Mouse (Mus musculus) lung, adult 2 months (tissue): ENCODE results near the gene Gsk3b. TPM values are rescaled to one million over a fixed set of nuclear protein-coding genes. Genes with fewer than 3 reads are reported as not detected.
"Not testable (repeated sequence)": the region's sequence is repeated elsewhere in the genome, so short reads cannot be mapped to it uniquely, and the experiment has no call there.

ENCODE experiments used
- DNase-seq: peaks from one replicate; pipeline ENCODE4 v3.0.0; 2022
- H3K4me1 ChIP-seq: fragments of 200-500 bp; 2 replicates; pipeline ENCODE4 v1.6.1; 2011; ENCODE audit warnings: low read length; ENCODE audit not compliant: control insufficient read depth, insufficient read depth
- H3K4me3 ChIP-seq: fragments of 200-500 bp; replicated peaks from 2 replicates; pipeline ENCODE3; 2011; ENCODE audit warnings: low read depth, mild to moderate bottlenecking, control low read depth, low read length; ENCODE audit errors: extremely low read depth
- CTCF ChIP-seq: fragments of 200-500 bp; IDR thresholded peaks from 2 replicates; pipeline ENCODE4 v1.5.1; 2011; ENCODE audit warnings: mild to moderate bottlenecking, low read length, control low read depth; ENCODE audit not compliant: insufficient read depth
- POLR2A ChIP-seq: fragments of 200-500 bp; IDR thresholded peaks from 2 replicates; pipeline ENCODE4 v1.6.1; 2011; ENCODE audit warnings: low read depth, mild to moderate bottlenecking, control low read depth, low read length, borderline replicate concordance; ENCODE audit errors: extremely low read depth
- WGBS: fragments of 180-500 bp; shearing (Covaris S2); methylation state at CpG from one replicate; pipeline ENCODE4 v1.1.7; 2018; 5-methylcytosine and 5-hydroxymethylcytosine counted together
- polyA plus RNA-seq: library from polyadenylated mRNA; depleted of rRNA; stranded (reverse); fragments of >200 nt; gene quantifications from 2 replicates; pipeline ENCODE4 v1.2.3, GENCODE M21; 2012; rRNA removed

Gene Gsk3b
- polyA plus RNA-seq: 18.6 and 20.8 TPM in 2 replicates

DNA sequence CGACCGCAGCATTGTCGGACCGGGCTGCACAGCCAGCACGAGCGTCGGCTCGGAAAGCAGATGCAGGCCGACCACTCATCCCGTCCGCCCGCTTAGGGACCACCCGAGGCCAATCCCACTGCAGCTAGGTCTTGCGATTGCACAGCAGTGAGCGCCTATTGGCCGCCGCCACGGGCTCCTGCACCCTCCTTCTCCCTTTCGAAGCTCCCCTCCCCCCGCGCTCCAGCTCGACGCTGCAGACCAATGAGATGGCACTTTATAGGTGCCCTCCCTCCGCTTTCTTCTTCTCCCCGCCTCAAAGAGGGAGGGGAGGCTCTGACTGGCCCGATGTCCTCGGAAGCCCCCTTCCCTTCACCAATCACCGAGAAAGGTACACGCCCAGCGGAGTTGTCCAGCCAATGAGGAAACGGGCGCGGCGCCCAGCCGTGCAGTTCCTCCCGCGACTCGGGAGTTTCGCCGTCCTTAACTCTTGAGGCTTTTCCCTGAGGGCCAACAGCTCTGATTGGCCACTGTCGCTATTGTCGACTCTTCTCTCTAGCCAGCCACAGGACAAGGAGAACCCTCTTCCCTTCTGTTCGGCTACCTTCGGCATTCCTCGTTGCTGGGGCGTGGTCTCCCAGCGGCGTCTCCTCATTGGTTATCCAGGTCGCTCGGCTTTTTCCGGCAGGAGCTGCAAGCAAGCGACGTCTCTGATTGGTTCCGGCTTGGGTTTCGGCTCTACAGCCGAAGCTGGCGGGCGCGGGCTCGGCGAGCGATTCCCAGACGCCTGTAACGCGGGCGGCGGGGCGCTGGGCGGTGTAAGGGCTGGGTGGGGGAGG is at the start of gene Gsk3b:
Gene Gsk3b, plus strand, starts transcription at position 373 of the 818 bp plus-strand sequence.
- H3K4me1 ChIP-seq: no peaks in the 10 kb centered on the region; the same call in 1 of the 2 replicates
- WGBS: 1% methylated on average over 69 of the region's 69 CpGs
- TF ChIP-seq POLR2A (peak; percentile 98), CTCF (no peak)
- peak within 1 kb of the TSS; percentile 89 for H3K4me3 ChIP-seq
- peak; percentile 99 for DNase-seq

DNA sequence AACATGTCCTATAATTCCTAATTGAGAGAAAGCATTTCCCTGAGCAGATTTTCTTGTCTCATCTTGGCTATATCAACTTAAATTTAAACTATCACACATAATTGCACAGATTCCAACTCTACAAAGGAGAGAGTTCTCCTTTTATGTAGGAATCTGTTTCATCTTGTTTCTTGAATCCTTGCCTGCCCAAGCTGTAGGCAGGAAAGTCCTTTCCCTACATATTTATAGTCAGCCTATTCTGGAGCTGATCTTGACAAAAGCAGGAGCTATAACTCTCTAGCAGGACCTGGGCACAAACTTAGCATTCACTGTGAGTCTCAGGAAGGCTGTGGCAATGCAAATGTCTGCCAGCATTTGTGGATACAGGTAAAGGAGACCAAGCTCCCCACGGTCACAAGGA is 46.6 kb upstream of the Gsk3b start:
- 63% methylated on average over 1 of the region's 1 CpGs for WGBS
- no peak overlapping the region for H3K4me3 ChIP-seq
- TF ChIP-seq CTCF: no peak
- no peak for TF ChIP-seq POLR2A

GRCm38 (mm10) chr16:38044551-38044950 is 44.2 kb upstream of the Gsk3b start:
- WGBS: 82% methylated on average over 5 of the region's 5 CpGs
- Histone ChIP-seq H3K4me3 (no peak overlapping the region), H3K4me1 (no peaks in the 10 kb centered on the region)
- TF ChIP-seq CTCF (no peak), POLR2A (no peak)
- DNase-seq: no peak

More for the DNA sequence above, 46.6 kb upstream of the Gsk3b start:
- no peaks in the 10 kb centered on the region for H3K4me1 ChIP-seq
- no peak for DNase-seq

- TF ChIP-seq CTCF: no peak
- DNase-seq: peak; percentile 15
- 48% methylated on average over 23 of the region's 23 CpGs for WGBS
- peak overlapping the region; percentile 16 for H3K4me3 ChIP-seq
- H3K4me1 ChIP-seq: no peaks in the 10 kb centered on the region
These were observed 40.8 kb upstream of the Gsk3b start for GRCm38 (mm10) chr16:38047781-38048558.

GRCm38 (mm10) chr16:38057898-38058297 is 30.9 kb upstream of the Gsk3b start:
- Histone ChIP-seq H3K4me3 (no peak overlapping the region), H3K4me1 (no peaks in the 10 kb centered on the region)
- 92% methylated on average over 1 of the region's 1 CpGs for WGBS
- no peak for TF ChIP-seq POLR2A
- TF ChIP-seq CTCF: no peak
- no peak for DNase-seq

GRCm38 (mm10) chr16:38058836-38059235 is 30.0 kb upstream of the Gsk3b start:
- DNase-seq: no peak
- WGBS: 66% methylated on average over 3 of the region's 3 CpGs
- H3K4me1 ChIP-seq: no peaks in the 10 kb centered on the region
- H3K4me3 ChIP-seq: no peak overlapping the region
- TF ChIP-seq CTCF (no peak), POLR2A (no peak)

DNA sequence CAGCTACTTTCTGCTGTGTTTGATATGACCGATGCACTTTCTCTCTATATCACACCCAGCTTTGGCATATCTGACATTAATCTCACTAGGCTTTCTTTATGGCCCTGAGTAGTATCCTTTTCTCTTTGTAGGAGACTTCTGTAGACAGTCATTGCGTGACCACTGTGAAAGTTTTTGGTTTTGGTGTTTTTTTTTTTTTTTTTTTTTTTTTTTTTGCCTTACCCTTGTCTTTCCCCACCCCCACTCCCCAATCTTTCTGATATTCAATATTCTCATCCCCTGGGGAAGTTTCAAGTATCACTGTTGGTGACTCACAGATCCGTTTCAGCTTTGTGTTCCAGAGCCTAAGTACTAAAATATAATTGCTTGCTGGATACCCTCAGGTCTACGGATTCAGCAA is 29.2 kb upstream of the Gsk3b start:
- TF ChIP-seq POLR2A (no peak), CTCF (no peak)
- Histone ChIP-seq H3K4me3 (no peak overlapping the region), H3K4me1 (no peaks in the 10 kb centered on the region)
- WGBS: 86% methylated on average over 4 of the region's 4 CpGs
- DNase-seq: no peak

GRCm38 (mm10) chr16:38073859-38074631 is 14.8 kb upstream of the Gsk3b start:
- H3K4me3 ChIP-seq, DNase-seq, H3K4me1 ChIP-seq: not testable (repeated sequence)
- WGBS: 92% methylated on average over 1 of the region's 5 CpGs

- TF ChIP-seq POLR2A (no peak), CTCF (no peak)
- no peak for DNase-seq
- WGBS: 52% methylated on average over 1 of the region's 1 CpGs
These were observed 8.6 kb upstream of the Gsk3b start for GRCm38 (mm10) chr16:38080201-38080600.

More at GRCm38 (mm10) chr16:38080201-38080600, 8.6 kb upstream of the Gsk3b start:
- H3K4me3 ChIP-seq: no peak overlapping the region
- no peaks in the 10 kb centered on the region for H3K4me1 ChIP-seq
